Mouse (Mus musculus) C2C12 (cell line): ENCODE measurements around the gene Ubr7.

Experiments used
- CEBPB ChIP-seq: IDR thresholded peaks from one replicate; pipeline ENCODE4 v1.6.1; 2011; ENCODE audit warnings: low read depth, mild to moderate bottlenecking, control low read depth, moderate library complexity
- CTCF ChIP-seq: IDR thresholded peaks from one replicate; pipeline ENCODE4 v1.5.1; 2011; ENCODE audit not compliant: control insufficient read depth, insufficient read depth, insufficient read length
- MAX ChIP-seq: IDR thresholded peaks from one replicate; pipeline ENCODE4 v1.6.1; 2011; ENCODE audit warnings: mild to moderate bottlenecking, control low read depth
- MYOD1 ChIP-seq: IDR thresholded peaks from one replicate; pipeline ENCODE4 v1.6.1; 2011; ENCODE audit warnings: low read depth; ENCODE audit not compliant: control insufficient read depth, insufficient read length
- MYOG ChIP-seq: IDR thresholded peaks from one replicate; pipeline ENCODE4 v1.6.1; 2011; ENCODE audit not compliant: control insufficient read depth, insufficient read length; ENCODE audit errors: extremely low read depth
- USF1 ChIP-seq: IDR thresholded peaks from one replicate; pipeline ENCODE4 v1.6.1; 2011; ENCODE audit warnings: low read depth, mild to moderate bottlenecking, control low read depth, moderate library complexity

DNA sequence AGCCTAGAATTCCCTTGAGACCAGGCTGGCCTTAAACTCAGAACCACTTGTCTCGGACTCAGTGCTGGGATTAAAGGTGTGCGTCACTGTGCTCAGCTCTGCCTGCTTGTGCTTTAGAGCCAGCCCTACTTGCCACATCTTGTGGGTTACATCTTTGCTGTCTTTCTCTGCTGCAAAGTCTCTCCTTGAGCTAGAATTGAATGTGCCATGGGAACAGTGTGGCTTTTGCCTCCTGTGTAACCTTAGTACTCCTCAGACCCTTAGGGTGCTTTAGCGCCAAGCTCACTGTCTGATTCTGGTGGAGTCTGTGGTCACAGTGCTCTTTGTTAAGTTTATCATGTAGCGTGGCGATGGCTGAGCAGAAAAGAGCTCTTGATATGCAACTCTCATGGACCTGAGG lies 14.9 kb downstream of the Ubr7 start:
- TF ChIP-seq USF1 = no peak
- TF ChIP-seq CTCF = no peak
- no peak for TF ChIP-seq MYOG
- no peak for TF ChIP-seq MAX
- TF ChIP-seq MYOD1 = no peak
- no peak for TF ChIP-seq CEBPB
